Mouse (Mus musculus) heart, adult 2 months (tissue): ENCODE results near the gene Hoxb7. TPM values are rescaled to one million over a fixed set of nuclear protein-coding genes. Genes with fewer than 3 reads are reported as not detected.

Source experiments
- DNase-seq, 2 experiments: peaks; one replicate each; pipeline ENCODE4 v3.0.0; 2021
- H3K27ac ChIP-seq: fragments of 200-600 bp; 2 replicates; pipeline ENCODE4 v1.8.1; 2022
- H3K27me3 ChIP-seq: fragments of 200-500 bp; 2 replicates; pipeline ENCODE4 v1.6.1; 2012; ENCODE audit warnings: mild to moderate bottlenecking, low read length, inconsistent platforms, mixed read lengths; ENCODE audit not compliant: control insufficient read depth, insufficient read depth
- H3K36me3 ChIP-seq: fragments of 200-500 bp; 2 replicates; pipeline ENCODE4 v1.6.1; 2012; ENCODE audit warnings: low read length, inconsistent platforms; ENCODE audit not compliant: control insufficient read depth, insufficient read depth
- H3K4me1 ChIP-seq: fragments of 200-500 bp; 2 replicates; pipeline ENCODE4 v1.6.1; 2011; ENCODE audit warnings: low read length; ENCODE audit not compliant: control insufficient read depth, insufficient read depth
- H3K4me3 ChIP-seq: fragments of 200-600 bp; 2 replicates; pipeline ENCODE4 v1.8.1; 2022
- H3K79me2 ChIP-seq: fragments of 200-500 bp; replicated peaks from 2 replicates; pipeline ENCODE4 v1.6.1; 2012; ENCODE audit warnings: mild to moderate bottlenecking, inconsistent platforms, low read length, moderate library complexity, mixed read lengths; ENCODE audit not compliant: control insufficient read depth, insufficient read depth
- H3K9ac ChIP-seq: fragments of 200-500 bp; 2 replicates; pipeline ENCODE4 v1.6.1; 2012; ENCODE audit warnings: low read depth, mild to moderate bottlenecking, control low read depth, inconsistent platforms, low read length, mixed read lengths
- CTCF ChIP-seq: fragments of 200-600 bp; IDR thresholded peaks from 2 replicates; pipeline ENCODE4 v1.8.1; 2022; ENCODE audit warnings: antibody characterized with exemption, mild to moderate bottlenecking, moderate library complexity
- EP300 ChIP-seq: fragments of 200-500 bp; IDR thresholded peaks from 2 replicates; pipeline ENCODE4 v1.6.1; 2011; ENCODE audit warnings: low read depth, low read length, control low read depth; ENCODE audit not compliant: insufficient read depth
- POLR2A ChIP-seq: fragments of 200-500 bp; IDR thresholded peaks from 2 replicates; pipeline ENCODE4 v1.6.1; 2011; ENCODE audit warnings: mild to moderate bottlenecking, low read depth, low read length, control low read depth; ENCODE audit not compliant: insufficient read depth
- WGBS: fragments of 180-500 bp; shearing (Covaris S2); methylation state at CpG from one replicate; pipeline ENCODE4 v1.1.7; 2018; 5-methylcytosine and 5-hydroxymethylcytosine counted together
- intact Hi-C: fragments of 180-260 bp; cut with DNase I; formaldehyde crosslinking; loops from one replicate; pipeline ENCODE4 v1.15.1; 2025
- polyA plus RNA-seq: library from polyadenylated mRNA; depleted of rRNA; stranded (reverse); fragments of >200 nt; gene quantifications from 2 replicates; pipeline ENCODE4 v1.2.3, GENCODE M21; 2012
- total RNA-seq, 2 experiments: library from RNA; stranded (reverse); gene quantifications; 2 replicates each; pipeline ENCODE4 v1.2.3; 2021

The Hoxb7 gene
- total and polyA plus RNA-seq, 3 experiments = not detected

- WGBS = 7% methylated on average over 8 of the region's 8 CpGs
- DNase-seq = no peak
- peaks cover 15% of the 10 kb centered on the region for H3K27me3 ChIP-seq
- H3K79me2 ChIP-seq = no peaks in the 10 kb centered on the region
- H3K4me1 ChIP-seq = no peaks in the 10 kb centered on the region
- intact Hi-C loops = no loop called here
- H3K9ac ChIP-seq = no peak overlapping the region
- no peak overlapping the region for H3K4me3 ChIP-seq
- no peaks in the 10 kb centered on the region for H3K36me3 ChIP-seq
- TF ChIP-seq POLR2A (no peak), EP300 (no peak), CTCF (no peak)
- H3K27ac ChIP-seq = no peak overlapping the region
Observed at GRCm38 (mm10) chr11:96332105-96332504, 45.7 kb downstream of the Hoxb7 start.

GRCm38 (mm10) chr11:96332618-96333032, 46.2 kb downstream of the Hoxb7 start:
- Histone ChIP-seq H3K27ac (no peak overlapping the region), H3K79me2 (no peaks in the 10 kb centered on the region), H3K36me3 (no peaks in the 10 kb centered on the region), H3K4me1 (no peaks in the 10 kb centered on the region), H3K9ac (0 out of 2 replicates have a peak overlapping the region, but pooled peaks have one; percentile 43), H3K4me3 (no peak overlapping the region), H3K27me3 (peaks cover 14% of the 10 kb centered on the region)
- 8% methylated on average over 35 of the region's 35 CpGs for WGBS
- no peak for TF ChIP-seq EP300
- TF ChIP-seq CTCF = no peak
- TF ChIP-seq POLR2A = no peak
- intact Hi-C loops = no loop called here
- DNase-seq = no peak

GRCm38 (mm10) chr11:96333241-96334001, 47.0 kb downstream of the Hoxb7 start:
- no peak for DNase-seq
- no peak overlapping the region for H3K4me3 ChIP-seq
- no peaks in the 10 kb centered on the region for H3K36me3 ChIP-seq
- intact Hi-C loops = no loop called here
- no peak overlapping the region for H3K27ac ChIP-seq
- no peak for TF ChIP-seq EP300
- 26% methylated on average over 17 of the region's 17 CpGs for WGBS
- no peaks in the 10 kb centered on the region for H3K4me1 ChIP-seq
- H3K9ac ChIP-seq = no peak overlapping the region
- no peaks in the 10 kb centered on the region for H3K79me2 ChIP-seq
- peaks cover 14% of the 10 kb centered on the region for H3K27me3 ChIP-seq

- intact Hi-C loops = no loop called here
- H3K4me3 ChIP-seq = no peak overlapping the region
- no peaks in the 10 kb centered on the region for H3K4me1 ChIP-seq
- DNase-seq = no peak
- 31% methylated on average over 2 of the region's 2 CpGs for whole genome bisulfite sequencing
- H3K9ac ChIP-seq = no peak overlapping the region
- TF ChIP-seq CTCF (no peak), EP300 (no peak), POLR2A (no peak)
- H3K36me3 ChIP-seq = no peaks in the 10 kb centered on the region
- peaks cover 14% of the 10 kb centered on the region for H3K27me3 ChIP-seq
- no peaks in the 10 kb centered on the region for H3K79me2 ChIP-seq
- no peak overlapping the region for H3K27ac ChIP-seq
Observed at GRCm38 (mm10) chr11:96334002-96334364, 47.6 kb downstream of the Hoxb7 start.

- no peak overlapping the region for H3K27ac ChIP-seq
- H3K9ac ChIP-seq = no peak overlapping the region
- 55% methylated on average over 3 of the region's 3 CpGs for WGBS
- no peaks in the 10 kb centered on the region for H3K36me3 ChIP-seq
- no peak for DNase-seq
- H3K79me2 ChIP-seq = no peaks in the 10 kb centered on the region
- H3K4me1 ChIP-seq = no peaks in the 10 kb centered on the region
- H3K4me3 ChIP-seq = no peak overlapping the region
- intact Hi-C loops = no loop called here
- H3K27me3 ChIP-seq = peaks cover 14% of the 10 kb centered on the region
- no peak for TF ChIP-seq EP300
- no peak for TF ChIP-seq POLR2A
- TF ChIP-seq CTCF = no peak
Observed at GRCm38 (mm10) chr11:96334998-96335397, 48.6 kb downstream of the Hoxb7 start.

- intact Hi-C loops = no loop called here
- WGBS = 34% methylated on average over 2 of the region's 2 CpGs
- no peaks in the 10 kb centered on the region for H3K36me3 ChIP-seq
- no peaks in the 10 kb centered on the region for H3K4me1 ChIP-seq
- peaks cover 20% of the 10 kb centered on the region for H3K27me3 ChIP-seq
- H3K79me2 ChIP-seq = no peaks in the 10 kb centered on the region
- H3K4me3 ChIP-seq = no peak overlapping the region
- no peak for DNase-seq
- no peak for TF ChIP-seq CTCF
- no peak for TF ChIP-seq EP300
- TF ChIP-seq POLR2A = no peak
- H3K9ac ChIP-seq = no peak overlapping the region
- H3K27ac ChIP-seq = no peak overlapping the region
Observed at GRCm38 (mm10) chr11:96336597-96336996, 50.2 kb downstream of the Hoxb7 start.
